Mouse (Mus musculus) neutrophil, adult 83 days (primary cell): ENCODE measurements around the gene Ubp1. TPM values are rescaled to one million over a fixed set of nuclear protein-coding genes. Genes with fewer than 3 reads are reported as not detected.

Experiments
- total RNA-seq, 2 experiments: library from RNA; stranded (reverse); gene quantifications; one replicate each; pipeline ENCODE4 v1.2.4; 2023

Ubp1 gene
- total RNA-seq = 100 to 1,000 TPM; 102 to 103 TPM

GRCm38 (mm10) chr9:113930534-113931374, at the start of gene Ubp1:
Gene Ubp1 (plus strand): TSS chr9:113930934.

Other genes starting within 250 kb of the Ubp1 start
- 100 to 1,000 TPM; 102 to 112 TPM for gene Pdcd6ip, start 222.7 kb upstream of the Ubp1 start, total RNA-seq
- gene Clasp2, start 189.5 kb upstream of the Ubp1 start, total RNA-seq = 10 to 100 TPM; 35.0 to 36.1 TPM
- gene Fbxl2, start 115.3 kb downstream of the Ubp1 start, total RNA-seq = 1 to 10 TPM in 1 of 2 experiments, under 1 TPM in 1; 0.79 to 2.6 TPM
- not detected for gene Susd5, start 126.2 kb downstream of the Ubp1 start, total RNA-seq